Mouse (Mus musculus) gastrocnemius, postnatal 10 days (tissue): Measurements from ENCODE around the gene Gm20388. TPM values are rescaled to one million over a fixed set of nuclear protein-coding genes. Genes with fewer than 3 reads are reported as not detected.

Source experiments
- DNase-seq: peaks from one replicate; pipeline ENCODE4 v3.0.0; 2021; ENCODE audit warnings: mixed read lengths
- total RNA-seq, 2 experiments: library from RNA; stranded (reverse); gene quantifications; 2 replicates each; pipeline ENCODE4 v1.2.3; 2021

The Gm20388 gene
- total RNA-seq, 2 experiments from 2014 or later: 2.9 to 6.0 TPM

GRCm38 (mm10) chr8:122443262-122444006, 2532.8 kb downstream of the Gm20388 start, which contains the start of gene Mvd:
TSS of gene Mvd (minus strand) at chr8:122443422.
- DNase-seq: peak; percentile 97

- peak; percentile 84 for DNase-seq
These were observed 2533.6 kb downstream of the Gm20388 start for GRCm38 (mm10) chr8:122444058-122444748.

- DNase-seq: no peak
These were observed 2534.6 kb downstream of the Gm20388 start for GRCm38 (mm10) chr8:122445203-122445602.

- no peak for DNase-seq
These were observed 2540.6 kb downstream of the Gm20388 start for GRCm38 (mm10) chr8:122451161-122451703.

- no peak for DNase-seq
These were observed 2541.5 kb downstream of the Gm20388 start for GRCm38 (mm10) chr8:122452154-122452553.

- no peak for DNase-seq
These were observed 2543.8 kb downstream of the Gm20388 start for GRCm38 (mm10) chr8:122454409-122454808.

- DNase-seq: no peak
These were observed 2546.5 kb downstream of the Gm20388 start for GRCm38 (mm10) chr8:122457171-122457570.

GRCm38 (mm10) chr8:122459218-122459900, 2548.7 kb downstream of the Gm20388 start:
- DNase-seq: no peak

GRCm38 (mm10) chr8:122459990-122460389, 2549.3 kb downstream of the Gm20388 start:
- DNase-seq: no peak

GRCm38 (mm10) chr8:122460524-122461472, 2550.2 kb downstream of the Gm20388 start, which contains the start of gene Snai3:
TSS of gene Snai3 (minus strand) at chr8:122460733.
- peak; percentile 62 for DNase-seq

- DNase-seq: no peak
These were observed 2551.0 kb downstream of the Gm20388 start for GRCm38 (mm10) chr8:122461473-122462148.

- no peak for DNase-seq
These were observed 2551.9 kb downstream of the Gm20388 start for GRCm38 (mm10) chr8:122462510-122462909.

- no peak for DNase-seq
These were observed 2553.3 kb downstream of the Gm20388 start for GRCm38 (mm10) chr8:122463651-122464640.

- no peak for DNase-seq
These were observed 2554.3 kb downstream of the Gm20388 start for GRCm38 (mm10) chr8:122464985-122465384.

- DNase-seq: no peak
These were observed 2557.2 kb downstream of the Gm20388 start for GRCm38 (mm10) chr8:122467816-122468215.

GRCm38 (mm10) chr8:122469407-122469806, 2558.8 kb downstream of the Gm20388 start:
- DNase-seq: no peak

- DNase-seq: no peak
These were observed 2559.3 kb downstream of the Gm20388 start for GRCm38 (mm10) chr8:122469965-122470364.

- DNase-seq: no peak
These were observed 2560.1 kb downstream of the Gm20388 start for GRCm38 (mm10) chr8:122470691-122471090.

GRCm38 (mm10) chr8:122473911-122474421, 2563.3 kb downstream of the Gm20388 start:
- no peak for DNase-seq
